Mouse (Mus musculus) G1E (cell line): ENCODE results near the gene Sik1. TPM values are rescaled to one million over a fixed set of nuclear protein-coding genes. Genes with fewer than 3 reads are reported as not detected.

ENCODE experiments used
- ATAC-seq: 2 replicates; pipeline ENCODE4 v1.8.0; 2016; ENCODE audit warnings: mild to moderate bottlenecking; ENCODE audit not compliant: insufficient number of reproducible peaks, poor library complexity, low FRiP score, severe bottlenecking; ENCODE audit errors: extremely low read depth
- DNase-seq: peaks from one replicate; pipeline ENCODE4 v3.0.0; 2012; ENCODE audit warnings: low spot score
- H3K27me3 ChIP-seq: 2 replicates; pipeline ENCODE4 v1.6.1; 2012; ENCODE audit warnings: mild to moderate bottlenecking, low read length, inconsistent platforms; ENCODE audit not compliant: insufficient read depth
- H3K36me3 ChIP-seq: replicated peaks from 2 replicates; pipeline ENCODE3; 2012; ENCODE audit warnings: mild to moderate bottlenecking, inconsistent platforms
- H3K4me1 ChIP-seq: 2 replicates; pipeline ENCODE4 v1.6.1; 2012; ENCODE audit warnings: low read depth, low read length, inconsistent platforms, mixed read lengths; ENCODE audit not compliant: insufficient read depth
- H3K4me3 ChIP-seq: 2 replicates; pipeline ENCODE4 v1.5.1; 2012; ENCODE audit warnings: low read depth, mild to moderate bottlenecking, inconsistent platforms, low read length, moderate library complexity, mixed read lengths
- H3K9me3 ChIP-seq: replicated peaks from 2 replicates; pipeline ENCODE4 v1.6.1; 2012; ENCODE audit warnings: inconsistent platforms
- CTCF ChIP-seq: IDR thresholded peaks from 2 replicates; pipeline ENCODE4 v1.5.1; 2012; ENCODE audit warnings: low read depth, low read length, inconsistent platforms, mixed read lengths
- GATA1 ChIP-seq: IDR thresholded peaks from 2 replicates; pipeline ENCODE4 v1.6.1; 2012; ENCODE audit warnings: borderline replicate concordance, low read length, inconsistent platforms, mixed read lengths
- GATA2 ChIP-seq: IDR thresholded peaks from 2 replicates; pipeline ENCODE4 v1.6.1; 2012; ENCODE audit warnings: low read depth, low read length, inconsistent platforms, borderline replicate concordance
- POLR2AphosphoS5 ChIP-seq: IDR thresholded peaks from 2 replicates; pipeline ENCODE4 v1.6.1; 2012; ENCODE audit warnings: low read depth, low read length, inconsistent platforms; ENCODE audit not compliant: insufficient replicate concordance
- TAL1 ChIP-seq: conservative IDR thresholded peaks from 2 replicates; pipeline ENCODE4 v1.6.1; 2012; ENCODE audit warnings: low read depth, low read length, inconsistent platforms, mixed read lengths
- polyA plus RNA-seq: library from polyadenylated mRNA; stranded (reverse); fragments of >175 nt; gene quantifications from 2 replicates; pipeline ENCODE4 v1.2.3, GENCODE M21; 2012
- total RNA-seq, 2 experiments: library from RNA; stranded (forward) in 1 of 2; stranded (reverse) in 1 of 2; fragments of 200-1000 nt in 1 of 2; fragments of >200 nt in 1 of 2; fragmentation: Nextera tagmentation in 1 of 2; gene quantifications; 2 replicates each; pipeline ENCODE4 v1.2.3; 2014 to 2017

Gene Sik1
- total and polyA plus RNA-seq, 3 experiments = 0.98 to 13.1 (median 6.9) TPM

- ATAC-seq (no peak), DNase-seq (no peak)
- no peaks in the 10 kb centered on the region for H3K9me3 ChIP-seq
- peaks cover 18% of the 10 kb centered on the region; the same call in 1 of the 2 replicates for H3K27me3 ChIP-seq
- no peak overlapping the region for H3K4me3 ChIP-seq
- TF ChIP-seq GATA2 = no peak
- TF ChIP-seq CTCF = no peak
- no peak for TF ChIP-seq POLR2AphosphoS5
- TF ChIP-seq TAL1 = no peak
- no peak for TF ChIP-seq GATA1
- no peaks in the 10 kb centered on the region for H3K36me3 ChIP-seq
- peaks cover 7% of the 10 kb centered on the region for H3K4me1 ChIP-seq
These were observed 16.6 kb upstream of the Sik1 start for GRCm38 (mm10) chr17:31871968-31872825.

DNA sequence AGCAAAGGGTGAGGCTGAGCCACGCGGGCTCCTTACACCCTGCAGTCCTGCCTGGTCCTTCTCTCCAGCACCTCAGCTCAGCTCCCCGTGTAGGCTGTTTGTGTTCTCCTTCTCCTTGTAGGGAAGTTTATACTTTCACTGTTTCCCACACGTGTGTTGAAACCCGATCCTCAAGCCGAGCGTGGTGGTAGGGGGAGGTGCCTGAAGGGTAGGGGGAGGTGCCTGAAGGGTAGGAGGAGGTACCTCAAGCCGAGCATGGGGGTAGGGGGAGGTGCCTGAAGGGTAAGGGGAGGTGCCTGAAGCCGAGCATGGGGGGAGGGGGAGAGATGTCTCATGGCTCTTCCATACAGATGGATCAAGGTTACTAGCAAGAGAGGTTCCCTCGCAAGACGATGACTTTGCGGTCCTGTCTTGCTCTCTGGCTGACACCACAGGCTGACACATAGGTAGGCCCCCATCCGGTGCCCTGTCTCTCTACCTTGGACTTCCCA lies 15.4 kb upstream of the Sik1 start:
- Histone ChIP-seq H3K4me3 (no peak overlapping the region), H3K9me3 (no peaks in the 10 kb centered on the region), H3K4me1 (peaks cover 7% of the 10 kb centered on the region), H3K27me3 (peaks cover 15% of the 10 kb centered on the region; the same call in 1 of the 2 replicates), H3K36me3 (no peaks in the 10 kb centered on the region)
- ATAC-seq = no peak
- DNase-seq = no peak
- no peak for TF ChIP-seq TAL1

DNA sequence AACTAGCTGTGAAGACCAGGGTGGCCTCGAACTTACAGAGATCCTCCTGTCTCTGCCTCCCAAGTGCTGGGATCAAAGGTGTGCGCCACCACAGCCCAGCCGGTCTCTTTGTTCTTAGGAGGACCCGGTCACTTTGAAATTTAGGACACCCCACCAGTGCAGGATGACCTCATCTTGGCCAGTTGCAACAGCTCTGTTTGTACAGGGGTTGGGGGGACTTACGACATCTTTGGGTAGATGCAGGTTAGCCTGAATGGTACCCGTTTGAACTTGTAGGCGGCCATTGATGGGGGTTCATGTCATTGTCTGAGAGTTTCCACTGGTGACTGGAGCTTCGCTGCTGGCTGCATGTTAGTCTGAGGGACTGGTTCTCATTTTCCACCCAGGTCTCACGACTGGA lies 14.8 kb upstream of the Sik1 start:
- Histone ChIP-seq H3K4me3 (no peak overlapping the region), H3K9me3 (no peaks in the 10 kb centered on the region), H3K4me1 (peaks cover 7% of the 10 kb centered on the region), H3K27me3 (peaks cover 13% of the 10 kb centered on the region), H3K36me3 (no peaks in the 10 kb centered on the region)
- DNase-seq (no peak), ATAC-seq (no peak)
- TF ChIP-seq CTCF = no peak
- no peak for TF ChIP-seq TAL1
- no peak for TF ChIP-seq GATA1

DNA sequence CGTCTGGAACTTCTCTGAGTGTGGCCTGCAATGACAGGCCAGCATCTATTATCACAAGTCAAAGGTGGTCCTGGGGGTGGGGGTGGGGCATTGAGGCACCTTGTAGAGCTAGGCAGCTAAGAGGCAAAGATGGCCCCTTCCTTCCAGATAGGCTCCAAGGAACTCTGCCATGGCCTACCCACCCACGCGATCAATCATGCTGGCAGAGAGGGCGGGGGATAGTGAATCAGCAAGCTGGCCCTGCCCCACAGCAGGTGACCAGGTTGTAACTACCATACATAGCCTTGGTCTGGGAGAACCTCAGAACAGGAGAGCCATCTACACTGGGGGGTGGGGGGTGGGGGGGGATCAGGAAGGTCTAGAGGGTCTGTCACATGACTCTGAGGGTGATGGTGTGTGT lies 12.5 kb upstream of the Sik1 start:
- Histone ChIP-seq H3K4me1 (peaks cover 7% of the 10 kb centered on the region), H3K36me3 (no peaks in the 10 kb centered on the region), H3K27me3 (peaks cover 14% of the 10 kb centered on the region), H3K4me3 (no peak overlapping the region), H3K9me3 (no peaks in the 10 kb centered on the region)
- TF ChIP-seq GATA2 (no peak), CTCF (no peak), POLR2AphosphoS5 (no peak), TAL1 (no peak), GATA1 (no peak)
- ATAC-seq (no peak), DNase-seq (no peak)

DNA sequence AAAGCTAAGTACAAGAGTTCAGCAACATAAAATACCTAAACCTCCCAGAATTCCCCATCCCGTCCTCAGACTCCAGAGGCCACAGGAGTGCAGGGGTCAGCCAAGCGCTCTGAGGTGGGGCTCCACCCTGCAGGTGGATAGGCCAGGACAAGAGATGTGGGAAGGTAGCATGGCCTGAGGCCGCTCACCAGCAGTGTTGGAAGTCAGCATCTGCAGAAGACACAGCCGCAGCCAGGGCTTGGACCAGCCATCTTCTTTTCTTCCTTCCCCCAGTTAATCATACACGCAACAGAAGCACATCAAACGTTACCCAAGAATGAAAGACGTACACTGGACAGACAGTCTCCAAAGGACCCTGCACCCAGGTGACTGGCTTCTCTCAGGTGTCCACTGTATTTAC lies 11.5 kb upstream of the Sik1 start:
- Histone ChIP-seq H3K4me3 (no peak overlapping the region), H3K4me1 (peaks cover 7% of the 10 kb centered on the region), H3K27me3 (peaks cover 15% of the 10 kb centered on the region), H3K9me3 (no peaks in the 10 kb centered on the region), H3K36me3 (no peaks in the 10 kb centered on the region)
- no peak for ATAC-seq
- no peak for DNase-seq
- TF ChIP-seq GATA2 (no peak), CTCF (no peak), GATA1 (no peak), POLR2AphosphoS5 (no peak), TAL1 (no peak)

GRCm38 (mm10) chr17:31865636-31866035 lies 10.0 kb upstream of the Sik1 start:
- Histone ChIP-seq H3K27me3 (peaks cover 25% of the 10 kb centered on the region), H3K9me3 (no peaks in the 10 kb centered on the region), H3K4me3 (no peak overlapping the region), H3K36me3 (no peaks in the 10 kb centered on the region), H3K4me1 (no peaks in the 10 kb centered on the region)
- ATAC-seq (no peak), DNase-seq (no peak)
- TF ChIP-seq CTCF (no peak), TAL1 (no peak), GATA1 (no peak), GATA2 (no peak), POLR2AphosphoS5 (no peak)
